12 mouse cellular contexts compared by ENCODE assay signal in genomic region chr4:33716475-33717117, GRCm38 (mm10).
DNase-seq lines count a peak whose midpoint lies in the region; ATAC-seq and TF ChIP-seq lines count a peak whose summit lies in the region.
"Had no signal": no experiment of that assay in that cellular context is flagged by ENCODE, and none has a peak within 500 bp of the region (broad histone marks: within the 10 kb centered on the region; RNA-seq: fewer than 3 reads in every experiment).

No protein-coding gene starts in this region.

- no peaks in the 10 kb centered on the region for H3K27me3 ChIP-seq in heart, embryonic 10.5 days (ENCODE audit: insufficient read depth, poor library complexity, severe bottlenecking)
- no peaks in the 10 kb centered on the region for H3K27me3 ChIP-seq in testis, adult 2 months (ENCODE audit: control insufficient read depth, insufficient read depth, low read length)
- H3K27me3 ChIP-seq: stomach, embryonic 15.5 days had no signal

- 16% methylated on average over 20 of the region's 20 CpGs for WGBS in heart, embryonic 10.5 days

- DNase-seq in heart, embryonic 10.5 days (ENCODE audit: low spot score): no peak
- no peak for DNase-seq in heart, postnatal 14 days
- no peak for DNase-seq in testis, postnatal 14 days (ENCODE audit: low spot score)
- DNase-seq in urinary bladder, postnatal 10 days (ENCODE audit: low spot score): no peak
- DNase-seq in embryo, embryonic 10.5 days (ENCODE audit: low spot score): no peak
- DNase-seq in c-Kit-positive CD71-positive TER-119-positive erythroid progenitor cells, embryonic 14.5 days (ENCODE audit: low spot score): no peak
- DNase-seq: cerebellum, adult 9-11 months; right cerebral cortex, adult 18-20 months had no signal

- intact Hi-C loops in heart, postnatal 14 days (cut with DNase I): no loop called here

- H3K27ac ChIP-seq in heart, embryonic 10.5 days: peak overlapping the region; percentile 53
- H3K27ac ChIP-seq in testis, adult 2 months (ENCODE audit: control insufficient read depth, insufficient read depth, low read depth, low read length): peak overlapping the region; percentile 24; the same call in 1 of the 2 replicates
- H3K27ac ChIP-seq: forebrain, embryonic 10.5 days; stomach, embryonic 15.5 days had no signal

- TF ChIP-seq POLR2A in testis, adult 2 months (IDR thresholded peaks at IDR 0.05; ENCODE audit: control insufficient read depth, low read depth, low read length): no peak

- H3K4me3 ChIP-seq in heart, embryonic 10.5 days: peak overlapping the region; percentile 39
- peak overlapping the region; percentile 64 for H3K4me3 ChIP-seq in testis, adult 2 months (ENCODE audit: control insufficient read depth, low read depth, low read length)
- H3K4me3 ChIP-seq: forebrain, embryonic 10.5 days; stomach, embryonic 15.5 days had no signal

- H3K36me3 ChIP-seq in heart, embryonic 10.5 days: no peaks in the 10 kb centered on the region
- H3K36me3 ChIP-seq in testis, adult 2 months (ENCODE audit: control insufficient read depth, insufficient read depth, low read length): no peaks in the 10 kb centered on the region
- H3K36me3 ChIP-seq: forebrain, embryonic 10.5 days; stomach, embryonic 15.5 days had no signal

- peaks cover 11% of the 10 kb centered on the region for H3K4me1 ChIP-seq in heart, embryonic 10.5 days
- H3K4me1 ChIP-seq in testis, adult 2 months (ENCODE audit: control insufficient read depth, insufficient read depth, low read length): peaks cover 13% of the 10 kb centered on the region
- H3K4me1 ChIP-seq: stomach, embryonic 15.5 days had no signal

- TF ChIP-seq CTCF in testis, adult 2 months (IDR thresholded peaks at IDR 0.05; ENCODE audit: control insufficient read depth, insufficient read depth, insufficient replicate concordance, low read depth, low read length): no peak

- H3K9me3 ChIP-seq in heart, embryonic 10.5 days: no peaks in the 10 kb centered on the region
- H3K9me3 ChIP-seq: forebrain, embryonic 10.5 days; stomach, embryonic 15.5 days had no signal

- ATAC-seq in megakaryocyte progenitor cell, adult 5-6 weeks (replicated peaks; ENCODE audit: poor library complexity): peak; percentile 72
